Mouse (Mus musculus) erythroblast, embryonic 14.5 days (primary cell): ENCODE measurements around the gene Cmip. TPM values are rescaled to one million over a fixed set of nuclear protein-coding genes. Genes with fewer than 3 reads are reported as not detected.

Source experiments
- H3K27me3 ChIP-seq: 2 replicates; pipeline ENCODE4 v1.6.1; 2012; ENCODE audit warnings: inconsistent platforms; ENCODE audit not compliant: control insufficient read depth
- H3K36me3 ChIP-seq: 2 replicates; pipeline ENCODE4 v1.6.1; 2012; ENCODE audit warnings: mild to moderate bottlenecking, inconsistent platforms; ENCODE audit not compliant: control insufficient read depth
- H3K4me1 ChIP-seq: 2 replicates; pipeline ENCODE4 v1.6.1; 2012; ENCODE audit warnings: inconsistent platforms; ENCODE audit not compliant: control insufficient read depth
- H3K4me3 ChIP-seq: replicated peaks from 2 replicates; pipeline ENCODE3; 2012; ENCODE audit warnings: moderate library complexity, mild to moderate bottlenecking, inconsistent platforms
- H3K9me3 ChIP-seq: 2 replicates; pipeline ENCODE4 v1.6.1; 2012; ENCODE audit warnings: low read length, inconsistent platforms, mixed read lengths; ENCODE audit not compliant: control insufficient read depth
- GATA1 ChIP-seq: IDR thresholded peaks from 2 replicates; pipeline ENCODE4 v1.6.1; 2012; ENCODE audit warnings: low read length, inconsistent platforms, mixed read lengths
- TAL1 ChIP-seq: IDR thresholded peaks from 3 replicates; pipeline ENCODE4 v1.6.1; 2012; ENCODE audit warnings: low read length, inconsistent platforms, mixed read lengths
- polyA plus RNA-seq: library from polyadenylated mRNA; stranded (reverse); fragments of >175 nt; gene quantifications from 2 replicates; pipeline ENCODE4 v1.2.3, GENCODE M21; 2012

The Cmip gene
- polyA plus RNA-seq, 1 experiment: 8.2 TPM

- peaks cover 8% of the 10 kb centered on the region for H3K36me3 ChIP-seq
- H3K4me1 ChIP-seq: peaks cover 3% of the 10 kb centered on the region
- no peak overlapping the region for H3K4me3 ChIP-seq
- H3K27me3 ChIP-seq: peaks cover 1% of the 10 kb centered on the region
- no peak for TF ChIP-seq GATA1
- no peak for TF ChIP-seq TAL1
- H3K9me3 ChIP-seq: peaks cover 4% of the 10 kb centered on the region
Observed at GRCm38 (mm10) chr8:117464525-117464924, 207.7 kb downstream of the Cmip start.

- Histone ChIP-seq H3K4me3 (no peak overlapping the region), H3K4me1 (peaks cover 6% of the 10 kb centered on the region), H3K36me3 (peaks cover 5% of the 10 kb centered on the region), H3K27me3 (peaks cover 9% of the 10 kb centered on the region), H3K9me3 (peaks cover 4% of the 10 kb centered on the region)
- TF ChIP-seq GATA1: no peak
- TF ChIP-seq TAL1: no peak
Observed at GRCm38 (mm10) chr8:117465250-117465649, 208.4 kb downstream of the Cmip start.

- Histone ChIP-seq H3K4me1 (peaks cover 14% of the 10 kb centered on the region), H3K9me3 (peaks cover 4% of the 10 kb centered on the region), H3K4me3 (no peak overlapping the region), H3K36me3 (no peaks in the 10 kb centered on the region), H3K27me3 (peaks cover 17% of the 10 kb centered on the region)
- TF ChIP-seq TAL1 (no peak), GATA1 (no peak)
Observed at GRCm38 (mm10) chr8:117467466-117467865, 210.6 kb downstream of the Cmip start.

- no peak overlapping the region for H3K4me3 ChIP-seq
- no peak for TF ChIP-seq TAL1
- TF ChIP-seq GATA1: no peak
- peaks cover 14% of the 10 kb centered on the region for H3K4me1 ChIP-seq
Observed at GRCm38 (mm10) chr8:117469431-117470341, 212.8 kb downstream of the Cmip start.

GRCm38 (mm10) chr8:117470342-117470781 lies 213.5 kb downstream of the Cmip start:
- H3K4me3 ChIP-seq: no peak overlapping the region
- no peaks in the 10 kb centered on the region for H3K9me3 ChIP-seq
- peaks cover 11% of the 10 kb centered on the region for H3K4me1 ChIP-seq
- no peak for TF ChIP-seq GATA1
- no peak for TF ChIP-seq TAL1
- no peaks in the 10 kb centered on the region for H3K36me3 ChIP-seq
- peaks cover 17% of the 10 kb centered on the region for H3K27me3 ChIP-seq

More at GRCm38 (mm10) chr8:117469431-117470341, 212.8 kb downstream of the Cmip start:
- Histone ChIP-seq H3K27me3 (peaks cover 17% of the 10 kb centered on the region), H3K9me3 (no peaks in the 10 kb centered on the region), H3K36me3 (no peaks in the 10 kb centered on the region)

- Histone ChIP-seq H3K4me1 (peaks cover 12% of the 10 kb centered on the region), H3K9me3 (no peaks in the 10 kb centered on the region), H3K36me3 (no peaks in the 10 kb centered on the region), H3K27me3 (peaks cover 17% of the 10 kb centered on the region), H3K4me3 (no peak overlapping the region)
- TF ChIP-seq TAL1 (no peak), GATA1 (no peak)
Observed at GRCm38 (mm10) chr8:117471174-117471573, 214.3 kb downstream of the Cmip start.

- Histone ChIP-seq H3K4me1 (peaks cover 12% of the 10 kb centered on the region), H3K36me3 (no peaks in the 10 kb centered on the region), H3K27me3 (peaks cover 17% of the 10 kb centered on the region), H3K9me3 (no peaks in the 10 kb centered on the region), H3K4me3 (no peak overlapping the region)
- TF ChIP-seq GATA1 (no peak), TAL1 (no peak)
Observed at GRCm38 (mm10) chr8:117471655-117472054, 214.8 kb downstream of the Cmip start.

- peaks cover 12% of the 10 kb centered on the region for H3K4me1 ChIP-seq
- H3K27me3 ChIP-seq: peaks cover 17% of the 10 kb centered on the region
- H3K9me3 ChIP-seq: no peaks in the 10 kb centered on the region
- no peaks in the 10 kb centered on the region for H3K36me3 ChIP-seq
- H3K4me3 ChIP-seq: no peak overlapping the region
- TF ChIP-seq GATA1 (no peak), TAL1 (no peak)
Observed at GRCm38 (mm10) chr8:117472332-117472731, 215.5 kb downstream of the Cmip start.

- Histone ChIP-seq H3K27me3 (peaks cover 11% of the 10 kb centered on the region), H3K4me1 (peaks cover 14% of the 10 kb centered on the region), H3K36me3 (no peaks in the 10 kb centered on the region), H3K9me3 (peaks cover 2% of the 10 kb centered on the region; the same call in 1 of the 2 replicates), H3K4me3 (no peak overlapping the region)
- no peak for TF ChIP-seq GATA1
- no peak for TF ChIP-seq TAL1
Observed at GRCm38 (mm10) chr8:117474944-117475343, 218.1 kb downstream of the Cmip start.
